Mouse (Mus musculus): ENCODE data around the gene Stab2.

- TF ChIP-seq POLR2A (IDR thresholded peaks at IDR 0.05; ENCODE audit: low read depth, low read length) (no peak), CTCF (conservative IDR thresholded peaks at IDR 0.05 in 1 of 2, IDR thresholded peaks at IDR 0.05 in 1 of 2; ENCODE audit: low read depth in 2 of 2, low read length in 2 of 2) (no peak)
Measured at GRCm38 (mm10) chr10:86915595-86915994, 92.2 kb downstream of the Stab2 start.
